Mouse (Mus musculus) adrenal gland, postnatal 10 days (tissue): Measurements from ENCODE around the gene Tssk1. TPM values are rescaled to one million over a fixed set of nuclear protein-coding genes. Genes with fewer than 3 reads are reported as not detected.

Experiments
- DNase-seq: peaks from one replicate; pipeline ENCODE4 v3.0.0; 2021; ENCODE audit warnings: mixed read lengths
- long read RNA-seq, 2 experiments: library from polyadenylated mRNA; stranded (forward); transcript quantifications; one replicate each; pipeline ENCODE4 v2.0.0; 2021
- total RNA-seq, 2 experiments: library from RNA; stranded (reverse); gene quantifications; 2 replicates each; pipeline ENCODE4 v1.2.3; 2021

Tssk1 gene
- under 1 TPM in 1 of 2 experiments, not detected in 1; 0.06 TPM for total RNA-seq
- long read RNA-seq, experiment 1 = 0 reads
- long read RNA-seq, experiment 2 = 0 reads

GRCm38 (mm10) chr16:17893923-17894322 lies at the start of gene Tssk1:
Tssk1 (plus strand) TSS chr16:17894223.
- DNase-seq = no peak

GRCm38 (mm10) chr16:17848431-17848830 lies 45.6 kb upstream of the Tssk1 start:
- DNase-seq = no peak

GRCm38 (mm10) chr16:17848928-17849327 lies 45.1 kb upstream of the Tssk1 start:
- peak; percentile 33 for DNase-seq

- no peak for DNase-seq
Observed at GRCm38 (mm10) chr16:17849486-17849885, 44.5 kb upstream of the Tssk1 start.

GRCm38 (mm10) chr16:17851331-17851730 lies 42.7 kb upstream of the Tssk1 start:
- no peak for DNase-seq

- DNase-seq = no peak
Observed at GRCm38 (mm10) chr16:17851860-17852259, 42.2 kb upstream of the Tssk1 start.

GRCm38 (mm10) chr16:17853263-17853662 lies 40.8 kb upstream of the Tssk1 start:
- no peak for DNase-seq

GRCm38 (mm10) chr16:17857157-17857556 lies 36.9 kb upstream of the Tssk1 start:
- DNase-seq = no peak

- DNase-seq = no peak
Observed at GRCm38 (mm10) chr16:17858592-17858991, 35.4 kb upstream of the Tssk1 start.

GRCm38 (mm10) chr16:17865293-17865692 lies 28.7 kb upstream of the Tssk1 start:
- no peak for DNase-seq

GRCm38 (mm10) chr16:17865770-17866169 lies 28.3 kb upstream of the Tssk1 start:
- DNase-seq = no peak

GRCm38 (mm10) chr16:17871248-17871647 lies 22.8 kb upstream of the Tssk1 start:
- DNase-seq = no peak

- DNase-seq = no peak
Observed at GRCm38 (mm10) chr16:17872995-17873394, 21.0 kb upstream of the Tssk1 start.

GRCm38 (mm10) chr16:17875174-17875573 lies 18.8 kb upstream of the Tssk1 start:
- no peak for DNase-seq

GRCm38 (mm10) chr16:17876096-17876495 lies 17.9 kb upstream of the Tssk1 start:
- no peak for DNase-seq

GRCm38 (mm10) chr16:17879571-17879970 lies 14.5 kb upstream of the Tssk1 start:
- DNase-seq = no peak

- DNase-seq = no peak
Observed at GRCm38 (mm10) chr16:17882196-17882595, 11.8 kb upstream of the Tssk1 start.

GRCm38 (mm10) chr16:17884116-17884515 lies 9.9 kb upstream of the Tssk1 start:
- DNase-seq = no peak

GRCm38 (mm10) chr16:17889689-17890341 lies 4.2 kb upstream of the Tssk1 start:
- no peak for DNase-seq

GRCm38 (mm10) chr16:17890342-17890727 lies 3.7 kb upstream of the Tssk1 start:
- no peak for DNase-seq

GRCm38 (mm10) chr16:17890917-17891566 lies 3.0 kb upstream of the Tssk1 start:
- peak; percentile 92 for DNase-seq

GRCm38 (mm10) chr16:17891567-17891959 lies 2.5 kb upstream of the Tssk1 start, which contains the start of gene Gm20518:
Gm20518 (minus strand) TSS chr16:17891671.
- peak; percentile 99 for DNase-seq

- DNase-seq = peak; percentile 60
Observed at GRCm38 (mm10) chr16:17892606-17893005, 1.4 kb upstream of the Tssk1 start.

GRCm38 (mm10) chr16:17896091-17896490 lies 2.1 kb downstream of the Tssk1 start:
- DNase-seq = no peak
